Mouse (Mus musculus) CD4-positive, CD25-positive, alpha-beta regulatory T cell, adult 4 months (primary cell): Measurements from ENCODE around the gene Camsap1. TPM values are rescaled to one million over a fixed set of nuclear protein-coding genes. Genes with fewer than 3 reads are reported as not detected.
A peak's percentile ranks its signal among the peaks of the same experiment; 100 is the strongest.

Experiments used
- ATAC-seq: one replicate; pipeline ENCODE4 v1.8.0; 2017
- polyA plus RNA-seq, 2 experiments: library from polyadenylated mRNA; unstranded; fragments of 100-300 nt; shearing (Covaris generic); gene quantifications; one replicate each; pipeline ENCODE4 v1.2.1; 2017

The Camsap1 gene
- polyA plus RNA-seq, 2 experiments from 2014 or later: 6.0 to 9.7 TPM

GRCm38 (mm10) chr2:25977587-25978239 lies 5.4 kb downstream of the Camsap1 start:
- no peak for ATAC-seq

GRCm38 (mm10) chr2:25975141-25975770 lies 7.8 kb downstream of the Camsap1 start:
- ATAC-seq: no peak

- no peak for ATAC-seq
These were observed 12.7 kb downstream of the Camsap1 start for GRCm38 (mm10) chr2:25970426-25970825.

- ATAC-seq: no peak
These were observed 13.8 kb downstream of the Camsap1 start for GRCm38 (mm10) chr2:25969319-25969718.

- ATAC-seq: no peak
These were observed 33.8 kb downstream of the Camsap1 start for GRCm38 (mm10) chr2:25949291-25949690.

GRCm38 (mm10) chr2:25947950-25948349 lies 35.1 kb downstream of the Camsap1 start:
- ATAC-seq: no peak

GRCm38 (mm10) chr2:25943822-25944221 lies 39.3 kb downstream of the Camsap1 start:
- no peak for ATAC-seq

- ATAC-seq: no peak
These were observed 42.6 kb downstream of the Camsap1 start for GRCm38 (mm10) chr2:25940503-25940902.

- ATAC-seq: peak; percentile 43
These were observed 51.7 kb downstream of the Camsap1 start for GRCm38 (mm10) chr2:25931249-25931859.

- no peak for ATAC-seq
These were observed 55.3 kb downstream of the Camsap1 start for GRCm38 (mm10) chr2:25927821-25928220.

GRCm38 (mm10) chr2:25924934-25925333 lies 58.1 kb downstream of the Camsap1 start:
- ATAC-seq: no peak

- no peak for ATAC-seq
These were observed 59.3 kb downstream of the Camsap1 start for GRCm38 (mm10) chr2:25923799-25924198.

- no peak for ATAC-seq
These were observed 63.1 kb downstream of the Camsap1 start for GRCm38 (mm10) chr2:25919972-25920371.

GRCm38 (mm10) chr2:25918408-25918807 lies 64.7 kb downstream of the Camsap1 start:
- ATAC-seq: no peak

GRCm38 (mm10) chr2:25914821-25915220 lies 68.3 kb downstream of the Camsap1 start:
- ATAC-seq: no peak

- ATAC-seq: no peak
These were observed 68.9 kb downstream of the Camsap1 start for GRCm38 (mm10) chr2:25914201-25914600.

GRCm38 (mm10) chr2:25913247-25913646 lies 69.8 kb downstream of the Camsap1 start:
- peak; percentile 85 for ATAC-seq

- ATAC-seq: no peak
These were observed 73.2 kb downstream of the Camsap1 start for GRCm38 (mm10) chr2:25909872-25910271.

GRCm38 (mm10) chr2:25898970-25899369 lies 84.1 kb downstream of the Camsap1 start:
- no peak for ATAC-seq

- ATAC-seq: no peak
These were observed 90.6 kb downstream of the Camsap1 start for GRCm38 (mm10) chr2:25892440-25892839.

- no peak for ATAC-seq
These were observed 94.9 kb downstream of the Camsap1 start for GRCm38 (mm10) chr2:25888144-25888543.

- ATAC-seq: no peak
These were observed 95.9 kb downstream of the Camsap1 start for GRCm38 (mm10) chr2:25887226-25887625.

- ATAC-seq: no peak
These were observed 98.3 kb downstream of the Camsap1 start for GRCm38 (mm10) chr2:25884756-25885155.

GRCm38 (mm10) chr2:25882276-25882675 lies 100.8 kb downstream of the Camsap1 start:
- ATAC-seq: no peak
